Mouse (Mus musculus): ENCODE measurements around the gene Tbc1d9b. TPM values are rescaled to one million over a fixed set of nuclear protein-coding genes. Genes with fewer than 3 reads are reported as not detected.

Gene Tbc1d9b
- polyA plus RNA-seq, 1 experiment from 2014 or later: 30.1 TPM

DNA sequence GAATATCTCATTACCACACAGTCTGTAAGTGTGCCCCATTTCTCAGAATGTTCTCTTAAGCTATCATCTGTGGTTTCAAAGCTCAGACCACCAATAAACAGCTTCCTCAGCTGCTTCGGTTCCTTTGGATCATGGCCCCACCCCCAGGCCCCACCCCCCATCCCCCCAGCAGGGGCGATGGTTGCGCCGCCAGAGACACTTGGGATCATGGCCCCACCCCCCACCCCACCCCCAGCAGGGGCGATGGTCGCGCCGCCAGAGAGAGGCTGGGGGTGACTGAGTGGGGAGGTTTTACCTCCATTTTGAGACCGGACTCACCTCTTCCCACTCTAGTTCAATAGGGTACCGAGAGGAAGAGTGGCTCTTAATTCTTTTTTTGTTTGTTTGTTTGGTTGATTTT, 3.4 kb upstream of the Tbc1d9b start:
- Histone ChIP-seq H3K4me1 (replicated peaks; ENCODE audit: control insufficient read depth, insufficient read depth, low read length) (peaks cover 12% of the 10 kb centered on the region), H3K9ac (ENCODE audit: low read depth, low read length) (peak overlapping the region; percentile 53; the same call in 1 of the 2 replicates), H3K9me3 (ENCODE audit: control insufficient read depth, low read length) (no peaks in the 10 kb centered on the region), H3K27ac (ENCODE audit: low read depth, low read length) (no peak overlapping the region), H3K4me3 (ENCODE audit: low read depth, low read length) (peak overlapping the region; percentile 36), H3K4me2 (peak overlapping the region; percentile 75), H3K36me3 (ENCODE audit: control insufficient read depth, insufficient read depth, low read length) (no peaks in the 10 kb centered on the region), H3K27me3 (replicated peaks; ENCODE audit: control insufficient read depth, insufficient read depth, low read length) (no peaks in the 10 kb centered on the region)
- ATAC-seq (replicated peaks; ENCODE audit: low FRiP score) (no peak), DNase-seq (ENCODE audit: low spot score) (no peak)
- 5% methylated on average over 10 of the region's 10 CpGs for WGBS

DNA sequence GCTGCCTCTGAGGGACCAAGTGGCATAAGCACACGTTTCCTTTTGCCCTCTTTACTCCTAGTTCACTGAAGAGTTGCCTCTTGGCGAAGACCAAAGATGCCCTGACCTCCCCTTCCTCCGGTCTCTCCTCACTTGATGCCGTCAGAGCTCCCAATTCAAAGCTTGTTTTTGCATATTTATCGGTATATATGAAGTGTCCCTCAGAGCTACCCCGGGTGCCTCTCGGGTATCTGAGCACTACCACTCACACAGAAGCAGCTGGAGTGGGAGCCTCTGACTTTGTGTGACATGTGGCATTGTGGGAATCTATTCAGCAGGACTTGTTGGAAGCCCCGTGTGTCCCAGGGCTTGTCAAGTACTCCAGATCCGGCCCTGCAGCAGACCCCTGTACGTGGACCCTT, 605 bp downstream of the Tbc1d9b start:
- peak overlapping the region; percentile 96 for H3K9ac ChIP-seq (ENCODE audit: low read depth, low read length)
- peaks cover 23% of the 10 kb centered on the region for H3K4me1 ChIP-seq (replicated peaks; ENCODE audit: control insufficient read depth, insufficient read depth, low read length)
- 16% methylated on average over 10 of the region's 10 CpGs for WGBS
- H3K4me3 ChIP-seq (ENCODE audit: low read depth, low read length): peak overlapping the region; percentile 81
- H3K27me3 ChIP-seq (replicated peaks; ENCODE audit: control insufficient read depth, insufficient read depth, low read length): no peaks in the 10 kb centered on the region
- peak overlapping the region; percentile 84 for H3K27ac ChIP-seq (ENCODE audit: low read depth, low read length)
- DNase-seq (ENCODE audit: low spot score): peak; percentile 54
- no peaks in the 10 kb centered on the region for H3K9me3 ChIP-seq (ENCODE audit: control insufficient read depth, low read length)
- peak overlapping the region; percentile 92 for H3K4me2 ChIP-seq
- peaks cover 11% of the 10 kb centered on the region; the same call in 1 of the 2 replicates for H3K36me3 ChIP-seq (ENCODE audit: control insufficient read depth, insufficient read depth, low read length)
- ATAC-seq (replicated peaks; ENCODE audit: low FRiP score): 0 out of 2 replicates have a peak, but pooled peaks have one; percentile 11

DNA sequence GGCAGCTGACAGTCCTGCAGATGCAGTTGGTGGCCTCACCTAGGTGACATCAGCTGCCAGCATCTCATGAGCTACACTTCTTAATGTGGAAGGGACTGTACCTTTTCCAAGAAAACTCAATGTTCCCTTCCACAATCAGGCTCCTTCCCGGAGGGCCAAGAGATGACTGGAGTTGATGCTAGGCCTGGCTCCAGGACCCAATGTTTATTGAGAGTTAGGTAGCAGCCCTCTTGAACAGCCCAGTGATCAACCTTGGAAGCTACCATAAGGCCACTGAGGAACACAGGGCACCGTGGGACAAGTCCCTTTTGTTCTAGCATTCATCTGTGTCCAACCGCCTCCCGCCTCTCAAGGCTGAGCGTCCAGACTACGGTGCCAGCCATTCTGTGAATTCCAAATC, 1.1 kb downstream of the Tbc1d9b start:
- DNase-seq (ENCODE audit: low spot score) (no peak), ATAC-seq (replicated peaks; ENCODE audit: low FRiP score) (no peak)
- H3K9me3 ChIP-seq (ENCODE audit: control insufficient read depth, low read length): no peaks in the 10 kb centered on the region
- no peak overlapping the region for H3K27ac ChIP-seq (ENCODE audit: low read depth, low read length)
- H3K9ac ChIP-seq (ENCODE audit: low read depth, low read length): peak overlapping the region; percentile 96
- peaks cover 23% of the 10 kb centered on the region for H3K4me1 ChIP-seq (replicated peaks; ENCODE audit: control insufficient read depth, insufficient read depth, low read length)
- H3K36me3 ChIP-seq (ENCODE audit: control insufficient read depth, insufficient read depth, low read length): peaks cover 11% of the 10 kb centered on the region; the same call in 1 of the 2 replicates
- peak overlapping the region; percentile 92 for H3K4me2 ChIP-seq
- H3K27me3 ChIP-seq (replicated peaks; ENCODE audit: control insufficient read depth, insufficient read depth, low read length): no peaks in the 10 kb centered on the region
- peak overlapping the region; percentile 81 for H3K4me3 ChIP-seq (ENCODE audit: low read depth, low read length)
- WGBS: 88% methylated on average over 6 of the region's 6 CpGs

DNA sequence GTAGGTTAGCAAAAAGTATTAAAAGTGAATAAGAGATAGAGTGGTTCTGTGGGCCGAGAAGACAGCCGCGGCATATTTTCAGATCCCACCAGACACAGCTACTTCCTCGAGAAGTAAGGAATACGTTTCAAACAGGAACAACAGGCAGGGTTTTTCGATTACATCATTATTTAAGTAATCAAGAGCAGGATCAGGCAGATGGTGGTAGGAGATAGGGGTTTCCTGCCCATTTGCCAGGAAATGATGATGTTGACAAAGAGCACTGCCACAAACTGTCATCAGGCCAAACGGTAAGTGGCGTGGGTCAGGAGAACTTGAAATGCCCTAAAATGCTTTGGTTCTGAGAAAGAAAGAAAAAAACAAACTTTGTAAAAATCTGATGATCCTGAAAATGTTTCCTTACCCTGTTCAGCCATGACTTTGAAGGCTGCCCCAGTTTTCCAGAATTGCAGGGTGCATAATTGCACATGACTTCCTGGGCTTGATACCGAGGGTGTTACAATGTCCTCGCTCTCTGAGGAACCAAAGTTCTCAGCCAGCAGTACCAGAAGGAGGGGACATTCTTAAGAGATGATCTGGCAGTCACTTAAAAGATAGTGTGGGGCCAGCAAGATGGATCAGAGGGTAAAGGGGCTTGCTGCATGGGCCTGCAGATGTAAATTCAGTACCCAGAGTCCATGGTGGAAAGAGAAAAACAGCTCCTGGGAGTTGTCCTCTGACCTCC, 3.1 kb downstream of the Tbc1d9b start:
- Histone ChIP-seq H3K27ac (ENCODE audit: low read depth, low read length) (peak overlapping the region; percentile 21; the same call in 1 of the 2 replicates), H3K4me1 (replicated peaks; ENCODE audit: control insufficient read depth, insufficient read depth, low read length) (peaks cover 28% of the 10 kb centered on the region), H3K9me3 (ENCODE audit: control insufficient read depth, low read length) (no peaks in the 10 kb centered on the region), H3K4me3 (ENCODE audit: low read depth, low read length) (no peak overlapping the region), H3K9ac (ENCODE audit: low read depth, low read length) (no peak overlapping the region), H3K27me3 (replicated peaks; ENCODE audit: control insufficient read depth, insufficient read depth, low read length) (no peaks in the 10 kb centered on the region), H3K4me2 (peak overlapping the region; percentile 28; the same call in 1 of the 2 replicates), H3K36me3 (ENCODE audit: control insufficient read depth, insufficient read depth, low read length) (peaks cover 11% of the 10 kb centered on the region; the same call in 1 of the 2 replicates)
- DNase-seq (ENCODE audit: low spot score) (no peak), ATAC-seq (replicated peaks; ENCODE audit: low FRiP score) (no peak)
- 40% methylated on average over 10 of the region's 10 CpGs for WGBS

DNA sequence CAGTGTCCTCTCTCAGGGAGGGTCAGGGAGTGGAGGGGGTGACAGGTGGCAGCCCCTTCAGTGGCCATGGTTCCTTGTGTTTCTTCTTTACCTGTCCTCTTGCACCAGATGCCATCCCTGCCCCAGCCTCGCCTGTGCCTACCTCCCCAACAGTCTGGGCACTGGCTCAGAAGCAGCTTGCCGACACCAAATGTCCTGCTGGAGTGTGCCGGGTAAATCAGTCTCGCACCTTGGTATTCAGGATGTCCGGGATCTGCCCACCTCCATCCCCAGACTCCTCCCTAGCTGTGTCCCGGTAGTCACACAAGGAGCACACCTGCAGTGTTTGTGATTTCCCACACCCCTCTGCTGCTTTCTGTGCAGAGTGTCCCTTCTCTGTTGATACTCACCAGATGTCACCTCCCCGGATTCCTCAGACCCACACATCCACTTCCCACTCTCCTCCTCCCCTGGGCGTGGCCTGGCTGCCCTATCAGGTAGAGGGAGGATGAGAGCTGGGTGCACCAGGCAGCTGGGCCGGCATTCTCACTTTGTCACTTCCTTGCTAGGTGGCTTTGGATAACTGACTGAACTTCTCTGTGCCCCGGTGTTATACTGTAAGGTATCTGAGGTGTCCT, 7.1 kb downstream of the Tbc1d9b start:
- Histone ChIP-seq H3K9ac (ENCODE audit: low read depth, low read length) (no peak overlapping the region), H3K4me3 (ENCODE audit: low read depth, low read length) (no peak overlapping the region), H3K4me1 (replicated peaks; ENCODE audit: control insufficient read depth, insufficient read depth, low read length) (peaks cover 19% of the 10 kb centered on the region), H3K27me3 (replicated peaks; ENCODE audit: control insufficient read depth, insufficient read depth, low read length) (no peaks in the 10 kb centered on the region), H3K36me3 (ENCODE audit: control insufficient read depth, insufficient read depth, low read length) (peaks cover 24% of the 10 kb centered on the region), H3K27ac (ENCODE audit: low read depth, low read length) (no peak overlapping the region), H3K9me3 (ENCODE audit: control insufficient read depth, low read length) (no peaks in the 10 kb centered on the region), H3K4me2 (no peak overlapping the region)
- 50% methylated on average over 10 of the region's 10 CpGs for WGBS
- ATAC-seq (replicated peaks; ENCODE audit: low FRiP score) (no peak), DNase-seq (ENCODE audit: low spot score) (no peak)

DNA sequence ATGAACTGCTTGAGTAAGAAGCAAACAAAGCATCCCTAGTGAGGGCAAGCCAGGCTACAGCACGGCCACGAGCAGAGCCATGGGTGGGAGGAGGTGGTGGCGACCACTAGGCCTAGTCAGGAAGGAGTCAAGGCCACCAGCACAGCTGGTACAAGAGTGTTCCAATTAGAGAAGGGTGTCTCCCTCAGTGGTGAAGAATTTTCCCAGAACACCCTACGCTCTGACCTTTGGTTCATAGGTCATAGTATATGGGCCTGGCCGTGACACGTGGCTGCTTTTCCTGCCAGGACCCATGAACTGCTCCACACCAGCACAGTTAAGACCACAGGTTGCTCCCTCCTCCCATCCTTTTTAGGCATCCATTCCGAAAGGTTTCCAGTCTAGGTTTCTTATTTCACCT, 8.4 kb downstream of the Tbc1d9b start:
- WGBS: 83% methylated on average over 7 of the region's 7 CpGs
- Histone ChIP-seq H3K27ac (ENCODE audit: low read depth, low read length) (no peak overlapping the region; the same call in 1 of the 2 replicates), H3K4me3 (ENCODE audit: low read depth, low read length) (no peak overlapping the region), H3K9me3 (ENCODE audit: control insufficient read depth, low read length) (no peaks in the 10 kb centered on the region), H3K36me3 (ENCODE audit: control insufficient read depth, insufficient read depth, low read length) (peaks cover 26% of the 10 kb centered on the region), H3K4me1 (replicated peaks; ENCODE audit: control insufficient read depth, insufficient read depth, low read length) (peaks cover 7% of the 10 kb centered on the region), H3K9ac (ENCODE audit: low read depth, low read length) (no peak overlapping the region), H3K4me2 (no peak overlapping the region), H3K27me3 (replicated peaks; ENCODE audit: control insufficient read depth, insufficient read depth, low read length) (no peaks in the 10 kb centered on the region)
- no peak for ATAC-seq (replicated peaks; ENCODE audit: low FRiP score)
- no peak for DNase-seq (ENCODE audit: low spot score)

DNA sequence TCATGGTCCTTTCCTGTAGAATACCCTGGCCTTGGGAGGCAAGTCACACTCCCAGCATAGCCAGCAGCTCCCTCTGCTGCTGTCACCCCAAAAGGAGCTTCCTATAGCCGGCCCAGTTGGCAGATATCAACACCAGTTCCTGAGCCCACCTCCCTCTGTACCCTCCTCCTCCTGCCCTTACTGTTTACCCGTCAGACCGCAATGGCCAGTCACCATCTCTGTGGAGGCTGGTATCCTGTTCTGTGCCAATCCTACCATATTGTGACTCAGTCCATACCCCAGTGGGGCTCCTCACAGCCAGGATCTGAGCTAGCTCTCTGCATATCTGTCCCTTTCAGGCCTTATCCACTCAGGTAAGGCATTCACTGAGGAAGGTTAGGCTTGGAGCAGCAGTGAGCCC, 14.3 kb downstream of the Tbc1d9b start:
- H3K9ac ChIP-seq (ENCODE audit: low read depth, low read length): no peak overlapping the region
- no peak overlapping the region for H3K27ac ChIP-seq (ENCODE audit: low read depth, low read length)
- H3K27me3 ChIP-seq (replicated peaks; ENCODE audit: control insufficient read depth, insufficient read depth, low read length): no peaks in the 10 kb centered on the region
- H3K4me2 ChIP-seq: no peak overlapping the region
- H3K36me3 ChIP-seq (ENCODE audit: control insufficient read depth, insufficient read depth, low read length): peaks cover 46% of the 10 kb centered on the region
- no peak overlapping the region for H3K4me3 ChIP-seq (ENCODE audit: low read depth, low read length)
- ATAC-seq (replicated peaks; ENCODE audit: low FRiP score): no peak
- 91% methylated on average over 3 of the region's 3 CpGs for WGBS
- H3K9me3 ChIP-seq (ENCODE audit: control insufficient read depth, low read length): no peaks in the 10 kb centered on the region
- H3K4me1 ChIP-seq (replicated peaks; ENCODE audit: control insufficient read depth, insufficient read depth, low read length): peaks cover 4% of the 10 kb centered on the region; the same call in 1 of the 2 replicates
- no peak for DNase-seq (ENCODE audit: low spot score)

DNA sequence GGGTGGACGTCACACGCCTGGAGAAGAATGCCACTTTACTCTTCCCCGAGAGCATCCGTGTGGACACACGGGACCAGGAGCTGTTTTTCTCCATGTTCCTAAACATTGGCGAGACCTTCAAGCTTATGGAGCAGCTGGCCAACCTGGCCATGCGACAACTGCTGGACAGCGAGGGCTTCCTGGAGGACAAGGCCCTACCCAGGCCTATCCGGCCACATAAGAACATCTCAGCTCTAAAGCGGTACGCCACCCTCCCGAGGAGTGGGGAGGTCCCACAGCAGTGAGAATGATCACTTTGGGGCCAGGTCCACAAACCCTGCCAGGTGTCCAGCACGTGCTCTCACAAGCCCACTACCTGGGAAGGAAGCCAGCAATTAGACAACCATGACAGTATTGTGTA, 14.9 kb downstream of the Tbc1d9b start:
- no peaks in the 10 kb centered on the region for H3K27me3 ChIP-seq (replicated peaks; ENCODE audit: control insufficient read depth, insufficient read depth, low read length)
- H3K27ac ChIP-seq (ENCODE audit: low read depth, low read length): no peak overlapping the region
- no peaks in the 10 kb centered on the region for H3K9me3 ChIP-seq (ENCODE audit: control insufficient read depth, low read length)
- H3K4me1 ChIP-seq (replicated peaks; ENCODE audit: control insufficient read depth, insufficient read depth, low read length): peaks cover 4% of the 10 kb centered on the region; the same call in 1 of the 2 replicates
- no peak overlapping the region for H3K4me2 ChIP-seq
- H3K36me3 ChIP-seq (ENCODE audit: control insufficient read depth, insufficient read depth, low read length): peaks cover 46% of the 10 kb centered on the region
- 92% methylated on average over 13 of the region's 13 CpGs for WGBS
- H3K4me3 ChIP-seq (ENCODE audit: low read depth, low read length): no peak overlapping the region
- no peak overlapping the region for H3K9ac ChIP-seq (ENCODE audit: low read depth, low read length)
- DNase-seq (ENCODE audit: low spot score) (no peak), ATAC-seq (replicated peaks; ENCODE audit: low FRiP score) (no peak)

Measured in liver, embryonic 11.5 days (tissue).